Mouse (Mus musculus) G1E-ER4 (cell line): ENCODE data around the gene Slc38a2. TPM values are rescaled to one million over a fixed set of nuclear protein-coding genes. Genes with fewer than 3 reads are reported as not detected.

Experiments
- GATA1 ChIP-seq: IDR thresholded peaks from one replicate; pipeline ENCODE4 v1.8.0; 2012; ENCODE audit warnings: low read length, inconsistent platforms
- polyA plus RNA-seq: library from polyadenylated mRNA; stranded (reverse); fragments of >175 nt; gene quantifications from 2 replicates; pipeline ENCODE4 v1.2.3, GENCODE M21; 2012

Slc38a2 gene
- polyA plus RNA-seq, 1 experiment: 22.6 TPM

- no peak for TF ChIP-seq GATA1
Observed at GRCm38 (mm10) chr15:96710352-96711114, 11.0 kb upstream of the Slc38a2 start.

GRCm38 (mm10) chr15:96709491-96710351 lies 10.2 kb upstream of the Slc38a2 start:
- no peak for TF ChIP-seq GATA1

GRCm38 (mm10) chr15:96708976-96709490 lies 9.5 kb upstream of the Slc38a2 start:
- TF ChIP-seq GATA1: no peak

GRCm38 (mm10) chr15:96708428-96708827 lies 8.9 kb upstream of the Slc38a2 start:
- TF ChIP-seq GATA1: no peak

- no peak for TF ChIP-seq GATA1
Observed at GRCm38 (mm10) chr15:96707936-96708335, 8.4 kb upstream of the Slc38a2 start.

GRCm38 (mm10) chr15:96702466-96703031 lies 3.0 kb upstream of the Slc38a2 start:
- TF ChIP-seq GATA1: no peak

GRCm38 (mm10) chr15:96700766-96701165 lies 1.2 kb upstream of the Slc38a2 start:
- no peak for TF ChIP-seq GATA1

- no peak for TF ChIP-seq GATA1
Observed at GRCm38 (mm10) chr15:96698658-96699448, 677 bp downstream of the Slc38a2 start.

GRCm38 (mm10) chr15:96697901-96698657 lies 1.5 kb downstream of the Slc38a2 start:
- no peak for TF ChIP-seq GATA1

- TF ChIP-seq GATA1: no peak
Observed at GRCm38 (mm10) chr15:96696486-96697284, 2.8 kb downstream of the Slc38a2 start.

- no peak for TF ChIP-seq GATA1
Observed at GRCm38 (mm10) chr15:96695455-96696421, 3.8 kb downstream of the Slc38a2 start.

- no peak for TF ChIP-seq GATA1
Observed at GRCm38 (mm10) chr15:96694988-96695387, 4.5 kb downstream of the Slc38a2 start.

- TF ChIP-seq GATA1: no peak
Observed at GRCm38 (mm10) chr15:96693688-96694087, 5.8 kb downstream of the Slc38a2 start.
